Mouse (Mus musculus) spleen, adult 18-20 months (tissue): ENCODE data around the gene Pcp4l1.
"Not testable (repeated sequence)": the region's sequence is repeated elsewhere in the genome, so short reads cannot be mapped to it uniquely, and the experiment has no call there.

ENCODE experiments used
- DNase-seq, 2 experiments: peaks; one replicate each; pipeline ENCODE4 v3.0.0; 2022; ENCODE audit warnings: mixed read lengths in 2 of 2

Pcp4l1 gene

DNA sequence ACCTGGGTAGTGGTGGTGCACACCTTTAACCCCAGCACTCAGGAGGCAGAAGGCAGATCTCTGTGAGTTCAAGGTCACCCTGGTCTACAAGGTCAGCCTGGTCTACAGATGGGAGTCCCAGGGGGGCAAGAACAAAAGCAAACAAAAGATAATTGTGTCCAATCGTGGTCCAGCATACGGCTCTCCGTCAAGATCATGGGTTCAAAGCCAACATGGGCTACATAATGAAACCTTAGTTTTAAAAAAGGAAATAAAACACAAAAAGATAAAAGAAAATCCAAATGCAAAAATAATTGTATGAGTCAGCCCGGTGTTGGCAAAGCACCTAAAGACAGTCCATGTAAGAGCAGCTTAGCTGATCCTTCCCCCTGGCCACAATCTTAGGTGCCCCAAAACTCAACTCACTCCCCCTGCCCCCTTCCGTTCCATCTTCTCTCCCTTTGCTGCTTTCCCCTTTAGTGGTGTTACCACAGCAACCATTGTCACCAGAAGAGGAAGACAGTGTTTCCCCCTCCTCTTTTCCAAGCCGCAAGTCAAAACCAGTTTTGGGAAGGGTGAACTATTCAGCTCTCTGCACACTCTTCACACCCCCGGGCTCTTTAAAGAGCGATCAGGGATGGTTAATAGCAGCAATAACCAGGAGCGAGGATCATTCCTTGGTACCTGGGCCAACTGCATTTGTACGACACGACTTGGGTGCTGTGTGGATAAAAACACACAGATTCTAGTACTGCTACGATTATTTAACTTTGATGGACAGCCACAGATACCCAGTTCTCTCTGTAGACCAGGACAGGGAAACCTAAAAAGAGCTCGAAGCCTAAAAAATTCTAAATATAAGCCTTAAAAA, 8.0 kb downstream of the Pcp4l1 start:
- no peak for DNase-seq

DNA sequence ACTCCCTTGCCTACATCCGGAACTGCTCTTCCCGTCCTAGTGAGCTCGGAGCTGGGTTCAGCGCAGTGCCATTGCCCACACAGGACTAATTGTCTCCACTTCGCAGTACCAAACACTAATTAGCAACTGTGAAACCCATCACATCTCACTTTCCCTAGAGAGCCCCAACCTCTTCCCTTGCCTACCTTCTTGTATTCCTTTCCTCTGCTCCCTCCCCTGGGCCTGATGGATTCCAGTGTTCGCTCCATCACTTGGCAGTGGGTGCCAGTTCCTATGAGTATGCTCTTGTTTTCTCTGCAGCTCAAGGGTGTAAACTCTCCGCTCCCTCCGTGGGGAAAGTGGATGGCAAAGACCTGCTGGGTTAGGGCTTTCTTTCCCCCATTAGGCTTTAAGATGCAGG, 10.4 kb downstream of the Pcp4l1 start:
- no peak for DNase-seq

DNA sequence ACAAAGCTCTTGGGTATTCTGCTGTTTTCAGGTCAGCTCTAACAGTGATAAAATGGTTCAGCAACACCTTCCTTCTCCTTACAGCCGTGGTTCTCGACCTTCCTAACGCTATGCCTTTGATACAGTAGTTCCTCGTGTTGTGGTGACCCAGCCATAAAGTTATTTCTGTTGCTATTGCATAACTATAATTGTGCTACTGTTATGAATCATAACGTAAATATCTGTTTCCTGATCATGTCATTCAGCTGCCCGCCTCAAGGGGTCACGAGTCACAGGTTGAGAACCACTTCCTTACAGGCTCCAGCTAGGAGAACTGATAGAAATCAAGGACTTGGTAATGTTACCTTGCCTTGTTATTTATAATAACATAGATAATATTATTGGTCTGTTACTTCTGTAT, 11.8 kb downstream of the Pcp4l1 start:
- DNase-seq = peak in 1 of 2 experiments; percentile 49

DNA sequence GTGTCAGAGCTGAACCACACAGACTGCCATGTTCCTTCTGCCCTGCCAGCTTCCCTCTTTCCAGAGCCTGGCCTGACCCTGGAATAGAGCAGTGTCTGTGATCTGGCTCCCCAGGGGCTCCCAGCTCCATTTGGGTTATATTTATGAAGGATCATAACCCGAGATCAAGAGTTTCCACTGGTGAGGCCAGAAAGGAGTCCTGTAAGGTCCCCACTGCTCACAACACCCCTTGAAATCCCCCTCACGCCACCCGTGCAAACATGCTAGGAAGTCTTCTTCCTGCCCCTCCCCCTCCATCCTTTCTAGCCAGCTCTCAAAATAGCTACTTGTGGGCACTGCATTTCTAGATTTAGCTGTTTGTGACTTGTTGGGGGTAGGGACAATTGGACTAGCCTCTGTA, 12.4 kb downstream of the Pcp4l1 start:
- no peak for DNase-seq

DNA sequence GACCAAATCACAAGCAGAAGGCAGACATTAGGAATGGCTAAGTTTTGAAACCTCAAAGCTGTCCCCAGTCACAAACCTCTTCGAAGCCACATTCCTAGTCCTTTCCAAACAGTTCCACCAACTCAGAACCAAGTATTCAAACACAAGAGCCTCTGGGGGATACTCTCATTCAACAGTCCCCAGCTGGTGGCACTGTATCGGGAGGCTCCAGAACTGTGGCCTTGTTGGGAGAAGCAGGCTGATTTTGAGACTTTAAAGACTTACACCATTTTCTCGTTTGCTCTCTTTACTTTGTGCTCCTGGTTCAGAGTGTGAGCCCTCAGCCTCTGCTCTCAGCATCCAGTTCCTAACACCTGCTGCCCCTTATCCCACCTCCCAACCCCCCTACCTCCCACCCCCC, 13.0 kb downstream of the Pcp4l1 start:
- DNase-seq = no peak

DNA sequence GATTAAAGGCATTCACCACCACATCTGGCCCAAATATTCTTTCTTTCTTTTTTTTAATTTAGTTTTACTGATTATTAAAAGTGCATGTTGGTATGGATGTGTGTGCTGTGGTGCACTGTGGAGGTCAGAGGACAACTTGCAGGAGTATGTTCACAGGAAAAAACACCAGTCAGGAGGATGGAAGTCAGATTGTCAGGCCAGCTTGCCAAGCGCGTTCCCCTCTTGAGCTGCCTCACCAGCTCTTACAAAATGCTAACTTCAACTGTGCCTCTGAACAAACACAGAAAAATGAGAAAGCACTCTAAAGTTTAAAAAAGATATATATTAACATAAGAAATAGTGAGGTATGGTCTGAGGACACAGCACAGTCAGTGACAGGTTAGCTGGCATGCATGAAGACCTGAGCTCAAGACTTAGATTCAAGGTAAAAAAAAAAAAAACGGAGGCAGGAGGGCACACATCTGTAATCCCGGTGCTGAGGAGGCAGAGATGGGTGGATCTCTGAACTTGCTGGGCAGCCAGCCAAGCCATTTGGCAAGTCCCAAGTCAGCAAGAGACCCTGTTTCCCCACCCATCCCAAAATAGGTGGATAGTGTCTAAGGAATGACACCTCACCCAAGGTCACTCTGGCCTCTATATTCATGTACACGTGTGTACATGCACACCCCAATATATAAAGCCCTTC, 16.4 kb downstream of the Pcp4l1 start:
- DNase-seq = no peak

DNA sequence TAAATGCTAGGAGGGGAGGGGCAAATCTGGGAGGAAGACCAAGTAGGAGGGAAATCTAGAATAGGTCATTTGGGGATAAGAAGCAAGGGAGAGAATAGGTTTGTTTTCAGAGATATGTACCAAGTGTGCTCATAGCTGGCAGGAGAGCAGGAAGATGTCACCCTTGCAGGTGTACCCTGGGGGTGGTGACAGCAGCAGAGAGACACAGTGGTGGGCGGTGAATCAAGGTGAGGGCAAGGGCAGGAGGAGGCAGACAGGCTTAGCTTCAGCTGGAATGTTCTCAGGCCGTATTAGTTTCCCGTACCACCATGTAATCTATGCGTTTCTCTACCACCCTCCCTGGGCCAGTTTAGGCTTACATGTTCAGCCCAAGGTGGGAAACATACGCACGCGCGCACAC, 23.3 kb downstream of the Pcp4l1 start:
- no peak for DNase-seq

DNA sequence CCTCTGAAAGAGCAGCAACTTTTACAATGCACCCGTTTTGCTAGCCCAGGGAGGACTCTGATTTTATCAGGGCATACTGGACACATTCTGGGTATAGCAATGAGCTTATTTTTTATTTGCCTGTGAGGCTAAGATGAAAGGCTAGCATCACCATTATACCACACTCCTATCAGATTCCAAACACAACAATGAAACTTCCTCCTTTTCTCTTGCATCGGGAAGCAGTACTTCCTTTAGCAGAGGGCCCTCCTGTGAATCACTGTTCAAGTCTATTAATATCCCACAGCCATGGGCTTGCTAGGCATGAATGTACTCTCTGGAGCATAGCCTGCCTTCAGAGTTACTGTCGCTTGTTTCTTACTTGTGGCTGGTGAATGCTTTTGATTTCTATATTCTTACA, 24.9 kb downstream of the Pcp4l1 start:
- no peak for DNase-seq

DNA sequence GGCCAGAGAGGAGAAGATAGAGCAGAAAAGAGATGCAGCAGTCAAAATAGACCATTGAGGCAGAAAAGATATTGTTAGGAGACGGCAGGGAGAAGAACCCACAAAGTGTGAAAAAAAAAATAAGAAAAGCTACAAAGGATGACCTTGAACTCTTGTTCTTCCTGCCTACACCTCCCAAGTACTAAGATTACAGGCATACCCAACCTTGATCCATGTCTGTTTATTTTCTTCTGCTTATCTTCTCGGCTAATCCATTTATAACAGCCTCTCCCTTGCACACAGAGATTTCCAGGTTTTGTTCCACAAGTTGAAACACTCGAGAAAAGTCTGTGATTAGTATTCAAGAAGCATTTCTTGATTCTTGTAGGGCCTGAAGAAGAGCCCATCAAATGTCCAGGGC, 26.2 kb downstream of the Pcp4l1 start:
- DNase-seq = no peak

DNA sequence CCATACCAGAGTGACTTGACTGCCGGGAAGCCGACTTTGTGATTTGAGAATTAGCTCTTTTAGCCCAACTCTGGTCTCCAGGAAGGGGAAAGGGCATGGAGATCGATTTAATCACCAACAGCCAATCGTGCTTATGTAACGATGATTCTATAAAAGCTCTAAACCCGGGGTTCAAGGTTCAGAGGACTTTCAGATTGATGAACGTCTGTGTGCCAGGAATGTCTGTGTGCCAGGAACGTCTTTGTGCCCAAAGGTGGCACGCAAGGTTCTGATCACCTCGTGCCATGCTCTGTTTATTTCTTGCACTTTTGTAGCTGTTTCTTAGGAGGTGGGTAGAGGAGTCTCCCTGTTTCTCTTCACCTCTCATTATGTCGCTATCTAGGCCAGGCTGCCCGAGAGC, 27.2 kb downstream of the Pcp4l1 start:
- no peak for DNase-seq

DNA sequence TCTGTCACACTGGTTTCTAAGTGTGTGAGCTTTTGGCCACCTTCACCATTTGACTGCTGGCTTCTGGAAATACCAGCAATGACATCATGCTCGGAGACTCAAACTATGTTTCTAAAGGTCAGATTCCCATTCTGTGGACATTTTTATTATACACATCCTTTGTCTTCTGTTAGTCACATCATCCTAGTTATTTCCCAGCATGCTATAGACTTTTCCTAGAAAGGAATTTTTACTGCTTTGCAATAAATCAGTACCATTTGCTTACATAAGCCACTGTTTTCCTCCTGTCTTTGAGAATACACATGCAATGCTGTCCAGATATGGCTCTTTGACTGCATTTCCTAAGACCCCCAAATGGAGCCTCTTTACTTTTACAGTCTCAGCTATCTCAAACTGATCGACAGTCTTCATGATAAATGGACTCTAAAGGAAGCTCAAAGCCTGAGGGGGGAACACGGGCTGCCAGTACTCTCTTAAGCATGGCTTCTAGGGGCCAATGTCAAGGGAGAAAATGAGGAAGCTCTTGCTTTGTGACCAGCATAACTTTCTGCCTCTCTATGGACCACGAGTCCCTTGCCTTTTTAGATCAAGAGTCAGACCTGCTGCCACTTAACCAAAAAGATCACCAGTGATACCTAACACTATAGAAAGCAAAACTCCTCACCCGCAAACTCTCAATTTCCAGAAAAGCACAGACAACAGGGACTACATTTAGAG, 30.3 kb downstream of the Pcp4l1 start:
- no peak for DNase-seq

DNA sequence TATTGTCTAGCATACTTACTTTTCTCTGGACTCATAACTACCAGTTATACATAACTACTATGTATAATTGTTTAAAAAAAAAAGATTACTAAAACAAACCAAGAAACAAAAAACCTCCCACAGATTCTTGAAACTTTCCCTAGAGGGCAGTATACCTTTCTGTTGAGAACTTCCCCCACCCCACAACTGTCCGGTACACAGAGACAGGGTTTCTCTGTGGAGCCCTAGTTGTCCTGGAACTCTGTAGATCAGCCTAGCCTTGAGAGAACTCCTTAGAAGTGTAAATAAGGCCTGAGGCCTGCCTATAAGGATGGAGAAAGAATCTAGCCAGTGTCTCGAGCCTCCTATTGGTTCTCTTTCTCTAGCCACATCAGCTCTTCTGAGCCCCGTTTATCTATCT, 31.8 kb downstream of the Pcp4l1 start:
- no peak for DNase-seq

DNA sequence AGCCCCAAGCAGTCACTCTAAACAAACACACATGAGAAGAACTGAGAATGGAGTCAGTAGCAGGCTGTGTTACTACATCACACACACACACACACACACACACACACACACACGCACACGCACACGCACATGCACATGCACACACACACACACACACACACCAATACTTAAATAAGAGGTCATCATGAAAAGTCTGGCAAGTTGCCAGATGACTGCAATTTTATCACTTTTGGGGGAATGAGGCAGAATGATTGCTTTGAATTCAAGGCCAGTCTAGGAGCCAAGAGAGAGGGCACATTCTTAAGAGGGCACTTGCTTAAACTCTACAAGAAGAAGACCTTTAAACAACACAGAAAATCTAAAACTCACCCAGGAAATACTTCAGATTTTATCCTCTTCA, 33.5 kb downstream of the Pcp4l1 start:
- DNase-seq = no peak

DNA sequence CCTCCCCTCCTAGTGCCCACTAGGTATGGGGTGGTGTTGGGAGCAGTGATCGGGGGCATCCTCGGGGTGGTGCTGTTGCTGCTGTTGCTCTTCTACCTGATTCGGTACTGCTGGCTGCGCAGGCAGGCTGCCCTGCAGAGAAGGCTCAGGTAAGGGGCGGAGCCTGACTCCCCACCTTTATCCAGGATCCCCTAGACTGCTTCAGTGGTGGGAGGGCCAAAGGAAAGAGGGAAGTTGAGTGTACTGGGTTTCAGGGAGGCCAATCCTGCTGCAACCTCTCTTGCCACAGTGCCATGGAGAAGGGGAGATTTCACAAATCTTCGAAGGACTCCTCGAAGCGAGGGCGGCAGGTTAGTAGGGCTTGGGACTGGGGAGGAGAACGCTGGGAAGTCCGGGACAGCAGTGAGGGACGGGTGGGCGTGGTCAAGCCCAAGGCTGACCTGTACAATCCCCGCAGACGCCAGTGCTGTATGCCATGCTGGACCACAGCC, 36.5 kb downstream of the Pcp4l1 start:
- no peak for DNase-seq

DNA sequence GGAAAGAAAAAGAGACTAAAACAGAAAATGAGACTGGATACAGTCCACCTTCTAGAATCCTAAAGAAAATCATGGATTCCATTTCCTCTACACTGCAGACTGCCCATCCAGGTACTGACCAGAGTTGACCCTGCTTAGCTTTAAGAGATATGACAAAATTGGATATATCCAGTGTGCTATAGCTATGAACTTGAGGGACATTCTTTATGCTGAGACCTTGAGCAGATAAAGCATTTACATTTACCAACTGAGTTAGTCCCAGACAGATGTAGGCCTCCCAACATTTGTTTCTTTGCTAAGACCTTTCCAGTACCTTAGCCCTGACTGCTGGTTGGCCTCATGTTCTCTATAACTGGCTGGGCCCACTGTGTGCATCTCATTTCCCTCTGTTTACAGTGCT, 38.1 kb downstream of the Pcp4l1 start:
- DNase-seq = no peak

DNA sequence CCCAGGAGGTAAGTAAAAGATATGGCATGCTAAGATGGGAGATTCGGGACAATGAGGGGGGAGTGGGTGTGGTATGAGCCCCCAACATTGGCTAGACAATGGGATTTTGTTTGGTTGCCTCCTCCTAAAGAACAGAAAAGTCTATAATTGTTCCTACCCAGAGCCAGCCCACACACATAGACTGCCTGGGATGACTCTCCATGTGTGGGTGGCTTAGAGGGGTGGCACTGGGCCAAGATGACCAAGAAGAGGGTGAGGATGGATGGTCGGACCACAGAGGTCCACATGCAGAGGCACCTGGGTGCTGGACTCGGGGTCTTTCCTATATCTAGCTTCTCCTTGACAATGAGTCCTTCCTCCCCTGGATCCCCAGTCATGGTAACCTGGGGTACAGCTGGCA, 39.4 kb downstream of the Pcp4l1 start:
- no peak for DNase-seq

DNA sequence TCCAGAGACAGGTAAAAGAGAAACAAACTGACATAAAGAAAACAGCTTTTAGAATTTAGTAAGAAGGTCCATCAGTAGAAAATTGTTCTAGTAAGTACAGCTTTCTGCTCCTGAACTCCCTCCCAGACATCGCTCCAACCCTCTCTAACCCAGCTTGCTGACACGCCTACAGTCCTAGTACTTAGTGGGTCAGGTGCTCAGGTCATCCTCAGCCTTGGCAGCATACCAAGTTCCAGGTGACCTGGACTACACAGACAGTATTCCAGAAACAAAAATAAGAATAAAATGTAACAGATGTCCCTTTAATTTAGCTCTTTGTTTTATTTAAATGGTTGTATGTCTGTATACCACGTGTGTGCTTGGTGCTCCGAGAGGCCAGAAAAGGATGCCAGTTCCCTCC, 44.1 kb downstream of the Pcp4l1 start:
- DNase-seq = no peak

DNA sequence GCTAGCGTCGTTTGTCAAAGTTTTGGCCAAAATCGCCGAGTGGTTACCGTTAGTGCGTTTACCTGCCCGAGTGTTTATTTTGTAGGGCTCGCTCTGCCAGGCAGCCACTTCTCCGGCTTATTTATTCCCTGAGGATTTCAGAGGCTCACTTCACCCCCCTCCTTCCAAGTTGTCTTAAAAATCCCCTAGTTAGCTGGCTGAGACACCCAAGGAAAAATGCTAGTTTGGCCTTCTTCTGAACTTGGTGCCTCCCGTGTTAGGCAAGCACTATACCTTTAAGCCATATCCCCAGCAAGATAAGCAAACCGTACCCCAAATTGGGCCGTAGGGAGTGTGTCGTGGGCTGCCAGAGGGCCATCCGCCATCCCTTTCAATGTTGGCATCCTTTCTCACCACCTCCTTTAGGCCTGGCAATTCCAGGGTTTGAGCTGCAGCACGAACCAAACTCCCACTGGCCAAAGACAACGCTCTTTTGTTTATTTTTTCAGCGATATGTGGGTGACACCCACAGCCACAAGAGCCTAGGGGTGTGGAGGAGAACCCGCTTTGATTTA, 45.2 kb downstream of the Pcp4l1 start:
- no peak for DNase-seq

DNA sequence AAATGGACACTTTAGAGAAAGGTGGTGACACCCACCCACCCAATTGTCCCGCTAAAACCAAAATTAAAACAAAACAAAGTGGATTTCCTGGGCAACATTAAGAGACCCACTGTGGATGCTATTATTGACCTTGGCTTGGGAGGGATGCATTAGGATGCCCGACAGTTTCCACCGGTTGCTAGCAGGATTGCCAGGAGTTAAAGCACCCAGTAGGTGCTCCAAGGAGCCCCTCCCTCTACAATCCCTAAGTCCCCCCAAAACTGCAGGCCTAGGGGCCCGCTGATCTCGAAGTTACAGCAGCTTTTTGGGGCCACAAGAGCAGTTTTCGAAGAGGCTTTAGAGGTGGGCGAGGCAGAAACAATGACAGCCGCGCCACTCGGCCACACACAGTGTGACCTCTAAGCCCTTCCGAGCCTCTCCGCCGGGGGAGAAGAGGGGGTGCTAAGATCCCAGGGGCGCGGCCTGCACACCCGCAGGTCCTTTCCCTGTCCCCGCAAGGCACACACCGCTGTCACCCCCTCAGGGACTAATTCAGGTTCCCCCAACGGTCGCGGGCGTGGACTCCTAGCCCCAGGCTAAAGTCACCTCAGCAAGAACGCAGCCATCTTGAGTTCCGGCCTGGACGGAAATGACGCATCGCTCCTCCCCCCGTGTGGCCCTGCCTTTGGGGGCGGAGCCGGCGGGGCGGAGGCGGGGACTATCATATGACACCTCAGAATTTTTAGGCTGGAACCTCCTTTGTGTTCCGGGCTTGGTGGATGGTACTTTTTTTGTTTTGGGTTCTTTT, 45.9 kb downstream of the Pcp4l1 start, which contains the start of the genes Sdhc and Mpz:
TSS of gene Sdhc (minus strand) at position 630 of the 787 bp plus-strand sequence.
TSS of gene Mpz (plus strand) at position 738 of the 787 bp plus-strand sequence.
- DNase-seq = peak; percentile 91 to 98

DNA sequence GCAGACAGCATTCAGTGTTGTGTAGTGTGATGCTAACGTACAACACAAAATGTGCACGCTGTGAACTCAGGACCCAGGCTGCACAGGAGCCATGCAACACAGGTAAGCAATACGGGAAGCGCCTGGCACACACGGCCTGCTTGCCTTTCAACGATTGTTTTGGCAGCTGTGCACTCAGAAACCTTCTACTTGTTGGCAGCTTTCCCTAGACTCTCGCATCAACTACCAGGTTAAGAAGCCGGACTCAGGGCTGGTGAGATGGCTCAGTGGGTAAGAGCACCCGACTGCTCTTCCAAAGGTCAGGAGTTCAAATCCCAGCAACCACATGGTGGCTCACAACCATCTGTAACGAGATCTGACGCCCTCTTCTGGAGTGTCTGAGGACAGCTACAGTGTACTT, 53.1 kb downstream of the Pcp4l1 start:
- not testable (repeated sequence) for DNase-seq

DNA sequence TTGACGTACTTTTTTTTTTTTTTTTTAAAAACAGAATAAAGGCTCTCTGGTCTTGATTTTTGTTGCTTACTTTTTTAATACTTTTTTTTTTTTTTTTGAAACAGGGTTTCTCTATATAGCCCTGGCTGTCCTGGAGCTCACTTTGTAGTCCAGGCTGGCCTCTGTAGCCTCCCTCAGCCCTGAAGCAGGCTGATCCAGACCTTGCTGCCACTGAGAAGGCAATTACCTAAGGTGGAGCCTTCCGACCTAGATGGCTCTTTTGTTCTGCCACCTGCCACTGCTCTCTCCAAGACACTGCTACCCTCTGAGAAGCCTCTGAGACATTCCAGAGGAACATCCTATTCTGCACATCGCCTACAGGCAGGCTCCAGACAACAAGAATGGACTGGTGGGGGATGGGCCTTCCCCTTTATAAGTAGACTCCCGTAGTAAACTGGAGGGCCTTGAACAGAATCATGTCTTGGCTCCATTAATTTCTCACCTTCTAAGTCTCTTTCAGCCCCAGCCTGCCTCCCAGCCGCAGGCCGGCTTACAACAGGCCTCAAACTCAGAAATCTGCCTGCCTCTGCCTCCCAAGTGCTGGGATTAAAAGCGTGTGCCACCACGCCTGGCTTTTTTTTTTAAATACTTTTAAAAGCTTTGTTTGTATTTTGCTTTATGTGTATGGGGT, 58.4 kb downstream of the Pcp4l1 start:
- DNase-seq = not testable (repeated sequence)

DNA sequence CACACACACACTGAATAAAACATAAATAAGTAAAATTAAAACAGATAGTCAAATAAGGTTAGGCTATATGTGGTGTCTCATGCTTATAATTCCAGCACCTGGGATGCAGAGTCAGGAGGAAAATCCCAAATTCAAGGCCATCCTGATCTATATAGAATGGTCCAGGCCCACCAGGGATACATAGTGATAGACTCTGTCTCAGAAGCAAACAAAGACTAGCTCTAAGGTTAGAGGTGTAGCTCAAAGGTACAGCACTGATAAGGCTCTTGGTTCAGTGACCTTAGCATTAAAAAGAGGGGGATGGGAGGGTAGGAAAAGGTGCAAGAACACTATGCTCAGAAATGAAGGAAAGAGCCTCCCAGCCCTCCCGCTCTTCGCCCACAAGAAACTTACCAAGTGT, 60.5 kb downstream of the Pcp4l1 start:
- no peak for DNase-seq
